Mouse (Mus musculus) brown adipose tissue, adult 24 weeks (tissue): ENCODE measurements at regions not wholly inside any gene's neighbourhood (a gene's known extent, or its start where the extent isn't known, plus 50 kb on each side); places are given as distances from the start of the nearest gene placed in this dataset.

Source experiments
- H3K27ac ChIP-seq: fragments of 200-500 bp; replicated peaks from 2 replicates; pipeline ENCODE4 v1.5.1; 2012; ENCODE audit warnings: low read depth, mild to moderate bottlenecking, low read length
- H3K4me1 ChIP-seq: fragments of 200-500 bp; 2 replicates; pipeline ENCODE4 v1.6.1; 2012; ENCODE audit warnings: low read length, mixed read lengths; ENCODE audit not compliant: control insufficient read depth, insufficient read depth, insufficient read length
- H3K4me3 ChIP-seq: fragments of 200-500 bp; 2 replicates; pipeline ENCODE4 v1.5.1; 2012; ENCODE audit warnings: low read depth, mild to moderate bottlenecking, low read length, moderate library complexity; ENCODE audit not compliant: insufficient read depth

GRCm38 (mm10) chr16:24043779-24044178 is 55.1 kb upstream of the Bcl6 start:
- no peak overlapping the region for H3K4me3 ChIP-seq
- H3K4me1 ChIP-seq, result no peaks in the 10 kb centered on the region
- H3K27ac ChIP-seq, result no peak overlapping the region

GRCm38 (mm10) chr16:24042977-24043376 is 54.3 kb upstream of the Bcl6 start:
- Histone ChIP-seq H3K4me1 (no peaks in the 10 kb centered on the region), H3K27ac (no peak overlapping the region), H3K4me3 (no peak overlapping the region)

GRCm38 (mm10) chr16:24042216-24042615 is 53.6 kb upstream of the Bcl6 start:
- no peaks in the 10 kb centered on the region for H3K4me1 ChIP-seq
- no peak overlapping the region for H3K27ac ChIP-seq
- no peak overlapping the region for H3K4me3 ChIP-seq

- Histone ChIP-seq H3K4me3 (no peak overlapping the region), H3K27ac (no peak overlapping the region), H3K4me1 (no peaks in the 10 kb centered on the region)
These were observed 52.8 kb upstream of the Bcl6 start for GRCm38 (mm10) chr16:24041403-24041802.

GRCm38 (mm10) chr16:24039765-24040164 is 51.1 kb upstream of the Bcl6 start:
- no peak overlapping the region for H3K4me3 ChIP-seq
- no peaks in the 10 kb centered on the region for H3K4me1 ChIP-seq
- no peak overlapping the region for H3K27ac ChIP-seq
